Mouse (Mus musculus) olfactory bulb, adult 2 months (tissue): ENCODE measurements at regions not wholly inside any gene's neighbourhood (a gene's known extent, or its start where the extent isn't known, plus 50 kb on each side); places are given as distances from the start of the nearest gene placed in this dataset.

Source experiments
- CTCF ChIP-seq: fragments of 200-500 bp; IDR thresholded peaks from 2 replicates; pipeline ENCODE4 v1.5.1; 2012; ENCODE audit warnings: low read depth, mild to moderate bottlenecking, low read length, moderate library complexity; ENCODE audit not compliant: insufficient read depth
- POLR2A ChIP-seq: fragments of 200-500 bp; IDR thresholded peaks from 2 replicates; pipeline ENCODE4 v1.6.1; 2012; ENCODE audit warnings: mild to moderate bottlenecking, low read depth, low read length, moderate library complexity; ENCODE audit not compliant: insufficient read depth

DNA sequence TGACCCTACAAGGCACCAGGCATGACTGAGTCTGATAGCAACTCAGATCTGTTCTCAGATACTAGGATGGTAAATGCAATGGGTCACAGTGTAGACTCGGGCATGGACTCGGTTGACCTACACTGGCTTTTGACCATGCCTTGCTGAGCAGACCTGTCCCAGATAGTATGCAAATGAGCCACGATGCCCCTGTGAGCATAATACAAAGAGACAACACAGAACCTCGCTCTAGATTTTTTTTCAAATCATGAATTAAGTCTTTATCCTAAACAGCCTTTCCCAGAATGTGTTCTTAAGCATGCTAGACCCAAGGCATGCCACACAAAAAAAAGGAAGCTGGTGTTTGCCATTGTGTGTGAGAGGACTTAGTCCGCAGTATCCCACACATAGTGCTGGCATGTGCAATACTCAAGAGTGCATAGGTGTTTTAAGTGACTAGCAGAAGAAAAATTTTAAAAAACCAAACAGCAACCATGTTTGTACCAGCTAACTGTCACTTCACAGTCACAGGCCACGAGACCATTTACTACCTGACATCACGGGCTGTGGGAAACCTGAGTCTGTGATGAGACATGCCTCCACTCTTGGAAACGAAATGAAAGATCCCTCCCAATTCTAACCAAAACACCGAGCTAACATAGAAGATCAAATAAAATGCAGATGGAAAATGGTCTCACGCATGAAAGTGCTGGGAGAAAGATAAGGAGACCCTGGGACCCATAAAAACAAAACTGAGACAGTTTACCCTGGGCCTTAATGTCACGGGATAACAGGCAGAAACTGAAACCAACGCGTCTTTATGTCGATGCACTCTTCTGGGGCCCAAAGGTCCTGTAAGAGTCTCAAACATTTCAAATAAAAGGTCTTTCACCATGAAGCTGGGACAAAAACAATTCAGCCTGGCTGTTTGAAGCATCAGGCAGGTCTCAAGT lies 95.2 kb downstream of the Fasl start:
- TF ChIP-seq POLR2A: no peak
- no peak for TF ChIP-seq CTCF
